Mouse (Mus musculus): Measurements from ENCODE around the gene Rgs13. TPM values are rescaled to one million over a fixed set of nuclear protein-coding genes. Genes with fewer than 3 reads are reported as not detected.

The Rgs13 gene
- polyA plus RNA-seq, 1 experiment from 2014 or later, result 0.13 TPM

DNA sequence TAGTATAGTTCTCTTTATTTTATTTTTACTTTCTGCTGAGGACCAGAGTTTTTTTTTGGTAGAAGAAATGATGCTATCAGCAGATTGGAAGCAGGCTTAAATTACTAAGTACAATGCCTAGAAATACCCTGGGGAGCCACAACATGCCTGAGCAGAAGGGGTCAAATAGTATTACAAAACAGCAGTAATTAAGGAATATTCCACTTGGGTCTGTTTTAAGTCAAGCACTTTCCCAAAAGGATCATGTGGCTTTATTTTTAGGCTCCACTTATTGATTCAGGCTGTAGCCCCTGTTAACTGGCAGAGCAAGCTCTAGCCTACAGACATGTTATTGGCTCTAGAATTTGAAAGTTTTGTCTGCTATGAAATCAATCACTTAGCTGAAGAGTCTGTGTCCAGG lies 6.5 kb upstream of the Rgs13 start:
- no peak overlapping the region for H3K9ac ChIP-seq
- no peaks in the 10 kb centered on the region for H3K9me3 ChIP-seq (replicated peaks)
- no peak overlapping the region for H3K4me2 ChIP-seq
- H3K27me3 ChIP-seq, result no peaks in the 10 kb centered on the region
- no peak overlapping the region for H3K27ac ChIP-seq
- H3K36me3 ChIP-seq, result no peaks in the 10 kb centered on the region
- no peak for ATAC-seq (replicated peaks; ENCODE audit: insufficient number of reproducible peaks, insufficient read depth, low FRiP score, low read depth)
- H3K4me1 ChIP-seq (replicated peaks), result no peaks in the 10 kb centered on the region
- no peak overlapping the region for H3K4me3 ChIP-seq

- H3K9ac ChIP-seq, result no peak overlapping the region
- H3K27ac ChIP-seq, result no peak overlapping the region
- H3K27me3 ChIP-seq, result no peaks in the 10 kb centered on the region
- H3K4me1 ChIP-seq (replicated peaks), result no peaks in the 10 kb centered on the region
- H3K36me3 ChIP-seq, result no peaks in the 10 kb centered on the region
- WGBS, result 83% methylated on average over 4 of the region's 4 CpGs
- no peak overlapping the region for H3K4me2 ChIP-seq
- no peak overlapping the region for H3K4me3 ChIP-seq
- no peaks in the 10 kb centered on the region for H3K9me3 ChIP-seq (replicated peaks)
- no peak for ATAC-seq (replicated peaks; ENCODE audit: insufficient number of reproducible peaks, insufficient read depth, low FRiP score, low read depth)
These were observed 2.4 kb upstream of the Rgs13 start for GRCm38 (mm10) chr1:144179559-144179958.

- no peak overlapping the region for H3K4me3 ChIP-seq
- H3K27ac ChIP-seq, result no peak overlapping the region
- no peaks in the 10 kb centered on the region for H3K36me3 ChIP-seq
- no peak overlapping the region for H3K9ac ChIP-seq
- WGBS, result 66% methylated on average over 9 of the region's 9 CpGs
- no peaks in the 10 kb centered on the region for H3K9me3 ChIP-seq (replicated peaks)
- no peaks in the 10 kb centered on the region for H3K27me3 ChIP-seq
- no peaks in the 10 kb centered on the region for H3K4me1 ChIP-seq (replicated peaks)
- H3K4me2 ChIP-seq, result no peak overlapping the region
- no peak for ATAC-seq (replicated peaks; ENCODE audit: insufficient number of reproducible peaks, insufficient read depth, low FRiP score, low read depth)
These were observed 1.2 kb upstream of the Rgs13 start for GRCm38 (mm10) chr1:144178281-144178957.

GRCm38 (mm10) chr1:144177620-144178019 lies 448 bp upstream of the Rgs13 start:
- Histone ChIP-seq H3K9me3 (replicated peaks) (no peaks in the 10 kb centered on the region), H3K4me2 (no peak overlapping the region), H3K27me3 (no peaks in the 10 kb centered on the region), H3K4me3 (no peak overlapping the region), H3K27ac (no peak overlapping the region), H3K4me1 (replicated peaks) (no peaks in the 10 kb centered on the region), H3K9ac (no peak overlapping the region), H3K36me3 (no peaks in the 10 kb centered on the region)
- no peak for ATAC-seq (replicated peaks; ENCODE audit: insufficient number of reproducible peaks, insufficient read depth, low FRiP score, low read depth)

DNA sequence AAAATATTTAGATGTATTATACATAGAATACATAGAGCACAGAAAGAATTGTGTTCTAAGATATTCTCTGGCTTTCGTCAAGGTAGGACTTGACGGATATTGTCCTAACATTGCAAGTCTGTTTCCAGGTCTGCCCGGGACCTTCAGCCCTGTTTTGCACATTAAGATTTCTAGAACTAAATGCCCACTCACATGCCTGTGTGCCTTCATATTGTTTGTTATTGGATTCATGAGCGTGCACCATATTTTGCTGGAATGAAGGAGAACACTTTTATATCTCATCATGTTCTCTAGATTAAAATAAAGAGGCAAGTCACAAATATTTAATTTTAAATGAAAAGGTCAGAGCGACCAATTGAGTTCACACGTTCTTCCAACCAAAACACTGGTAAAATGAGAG lies 2.4 kb downstream of the Rgs13 start:
- Histone ChIP-seq H3K4me2 (no peak overlapping the region), H3K9ac (no peak overlapping the region), H3K4me3 (no peak overlapping the region), H3K27ac (no peak overlapping the region), H3K4me1 (replicated peaks) (no peaks in the 10 kb centered on the region), H3K9me3 (replicated peaks) (no peaks in the 10 kb centered on the region), H3K36me3 (no peaks in the 10 kb centered on the region), H3K27me3 (no peaks in the 10 kb centered on the region)
- 84% methylated on average over 6 of the region's 6 CpGs for WGBS
- ATAC-seq (replicated peaks; ENCODE audit: insufficient number of reproducible peaks, insufficient read depth, low FRiP score, low read depth), result no peak

DNA sequence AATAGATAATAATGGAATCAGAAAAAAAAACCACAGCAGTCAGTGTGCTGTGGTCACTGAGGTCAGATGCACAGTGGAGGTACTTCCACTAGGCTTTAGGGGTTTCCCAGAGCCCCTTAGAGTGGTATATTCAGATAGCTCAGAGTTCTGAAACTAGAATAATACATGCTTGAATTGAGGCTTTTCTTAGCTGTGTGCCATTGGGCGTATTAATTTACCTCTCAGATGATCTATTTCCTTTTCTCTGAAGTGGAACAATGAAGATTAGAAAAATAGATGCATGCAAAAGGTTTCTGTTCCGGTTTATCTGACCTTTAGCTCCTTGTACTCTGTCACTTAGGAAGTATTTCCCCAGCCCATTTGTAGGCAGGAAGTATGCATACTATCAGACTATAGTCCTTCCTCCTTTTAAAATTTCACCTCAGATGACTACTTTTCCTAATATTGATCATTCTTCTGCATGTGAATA lies 3.6 kb downstream of the Rgs13 start:
- H3K27ac ChIP-seq, result no peak overlapping the region
- ATAC-seq (replicated peaks; ENCODE audit: insufficient number of reproducible peaks, insufficient read depth, low FRiP score, low read depth), result no peak
- no peaks in the 10 kb centered on the region for H3K36me3 ChIP-seq
- H3K27me3 ChIP-seq, result no peaks in the 10 kb centered on the region
- H3K4me2 ChIP-seq, result no peak overlapping the region
- H3K4me1 ChIP-seq (replicated peaks), result no peaks in the 10 kb centered on the region
- H3K9me3 ChIP-seq (replicated peaks), result no peaks in the 10 kb centered on the region
- WGBS, result 62% methylated on average over 2 of the region's 2 CpGs
- H3K9ac ChIP-seq, result no peak overlapping the region
- no peak overlapping the region for H3K4me3 ChIP-seq

DNA sequence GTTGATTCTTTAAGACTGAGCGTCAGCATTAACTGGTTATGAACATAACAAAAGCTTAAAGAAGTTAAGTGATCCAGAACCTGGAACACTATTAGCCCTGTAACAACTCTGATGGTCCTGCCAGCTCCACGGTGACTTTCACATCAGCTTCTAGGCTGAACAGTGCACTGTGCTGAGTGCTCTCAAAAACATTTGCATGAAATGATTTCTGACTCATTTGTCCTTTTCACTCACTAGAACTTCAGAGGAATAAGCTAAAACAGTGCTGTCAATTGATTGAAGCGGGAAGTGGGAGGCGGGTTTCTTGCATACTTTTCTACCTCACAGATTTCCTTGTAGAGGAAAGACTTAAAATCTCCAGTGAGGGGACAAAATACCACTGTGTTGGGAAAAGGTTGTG lies 8.3 kb downstream of the Rgs13 start:
- H3K9ac ChIP-seq, result no peak overlapping the region
- no peaks in the 10 kb centered on the region for H3K36me3 ChIP-seq
- no peak for ATAC-seq (replicated peaks; ENCODE audit: insufficient number of reproducible peaks, insufficient read depth, low FRiP score, low read depth)
- WGBS, result 78% methylated on average over 4 of the region's 4 CpGs
- H3K4me3 ChIP-seq, result no peak overlapping the region
- H3K4me2 ChIP-seq, result no peak overlapping the region
- H3K9me3 ChIP-seq (replicated peaks), result no peaks in the 10 kb centered on the region
- H3K27ac ChIP-seq, result no peak overlapping the region
- no peaks in the 10 kb centered on the region for H3K4me1 ChIP-seq (replicated peaks)
- no peaks in the 10 kb centered on the region for H3K27me3 ChIP-seq

DNA sequence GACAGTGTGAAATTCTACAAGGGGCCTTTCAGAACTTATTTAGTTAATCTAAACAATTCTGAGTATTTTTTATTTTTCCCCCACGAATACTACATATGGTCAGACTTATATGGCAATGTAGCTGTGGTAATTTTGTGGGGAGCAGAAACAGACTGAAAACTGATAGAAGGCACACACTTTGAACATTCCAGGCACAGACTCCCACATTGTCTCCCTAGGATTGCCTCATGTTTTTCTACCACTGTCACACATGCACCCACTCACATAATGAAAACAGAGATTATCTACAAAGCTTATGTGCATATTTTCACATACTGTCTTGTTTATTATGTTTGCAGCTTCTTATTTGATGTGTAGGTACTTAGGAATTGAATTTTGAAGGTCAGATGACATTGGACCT lies 9.4 kb downstream of the Rgs13 start:
- H3K27me3 ChIP-seq, result no peaks in the 10 kb centered on the region
- no peaks in the 10 kb centered on the region for H3K4me1 ChIP-seq (replicated peaks)
- no peak overlapping the region for H3K9ac ChIP-seq
- no peak overlapping the region for H3K4me2 ChIP-seq
- H3K36me3 ChIP-seq, result no peaks in the 10 kb centered on the region
- H3K4me3 ChIP-seq, result no peak overlapping the region
- H3K9me3 ChIP-seq (replicated peaks), result no peaks in the 10 kb centered on the region
- no peak overlapping the region for H3K27ac ChIP-seq
- ATAC-seq (replicated peaks; ENCODE audit: insufficient number of reproducible peaks, insufficient read depth, low FRiP score, low read depth), result no peak
- WGBS, result 63% methylated on average over 1 of the region's 1 CpGs

- Histone ChIP-seq H3K9ac (no peak overlapping the region), H3K4me1 (replicated peaks) (no peaks in the 10 kb centered on the region), H3K27ac (no peak overlapping the region), H3K27me3 (no peaks in the 10 kb centered on the region), H3K4me2 (no peak overlapping the region), H3K9me3 (replicated peaks) (no peaks in the 10 kb centered on the region), H3K36me3 (no peaks in the 10 kb centered on the region), H3K4me3 (no peak overlapping the region)
- no peak for ATAC-seq (replicated peaks; ENCODE audit: insufficient number of reproducible peaks, insufficient read depth, low FRiP score, low read depth)
- WGBS, result 60% methylated on average over 5 of the region's 5 CpGs
These were observed 10.3 kb downstream of the Rgs13 start for GRCm38 (mm10) chr1:144166897-144167296.

GRCm38 (mm10) chr1:144166275-144166674 lies 10.9 kb downstream of the Rgs13 start:
- Histone ChIP-seq H3K27ac (no peak overlapping the region), H3K4me2 (no peak overlapping the region), H3K36me3 (no peaks in the 10 kb centered on the region), H3K4me3 (no peak overlapping the region), H3K27me3 (no peaks in the 10 kb centered on the region), H3K4me1 (replicated peaks) (no peaks in the 10 kb centered on the region), H3K9ac (no peak overlapping the region), H3K9me3 (replicated peaks) (no peaks in the 10 kb centered on the region)
- WGBS, result 71% methylated on average over 2 of the region's 2 CpGs
- no peak for ATAC-seq (replicated peaks; ENCODE audit: insufficient number of reproducible peaks, insufficient read depth, low FRiP score, low read depth)

GRCm38 (mm10) chr1:144152526-144152925 lies 24.6 kb downstream of the Rgs13 start:
- Histone ChIP-seq H3K27me3 (no peaks in the 10 kb centered on the region), H3K36me3 (no peaks in the 10 kb centered on the region), H3K4me3 (no peak overlapping the region), H3K4me2 (no peak overlapping the region), H3K4me1 (replicated peaks) (no peaks in the 10 kb centered on the region), H3K9ac (no peak overlapping the region), H3K9me3 (replicated peaks) (no peaks in the 10 kb centered on the region), H3K27ac (no peak overlapping the region)
- no peak for ATAC-seq (replicated peaks; ENCODE audit: insufficient number of reproducible peaks, insufficient read depth, low FRiP score, low read depth)
- WGBS, result 24% methylated on average over 1 of the region's 1 CpGs

DNA sequence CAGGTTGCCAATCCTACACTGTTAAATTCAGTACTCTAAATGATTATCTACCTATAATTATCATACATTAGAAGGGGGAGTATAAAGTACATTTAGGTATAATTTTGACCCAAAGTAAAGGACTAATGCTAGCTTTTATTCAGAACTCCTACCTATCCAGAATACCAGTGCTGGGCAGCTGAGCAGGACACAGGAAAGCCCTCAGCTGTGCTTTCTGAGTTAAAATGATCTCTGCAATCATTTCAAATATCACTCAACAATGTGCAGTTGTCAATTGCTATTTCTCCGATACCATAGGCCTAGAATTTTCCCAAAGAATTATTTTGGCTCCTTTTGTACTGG lies 25.0 kb downstream of the Rgs13 start:
- no peak overlapping the region for H3K9ac ChIP-seq
- WGBS, result 72% methylated on average over 1 of the region's 1 CpGs
- H3K27ac ChIP-seq, result no peak overlapping the region
- no peaks in the 10 kb centered on the region for H3K27me3 ChIP-seq
- no peak for ATAC-seq (replicated peaks; ENCODE audit: insufficient number of reproducible peaks, insufficient read depth, low FRiP score, low read depth)
- no peak overlapping the region for H3K4me2 ChIP-seq
- H3K4me3 ChIP-seq, result no peak overlapping the region
- H3K4me1 ChIP-seq (replicated peaks), result no peaks in the 10 kb centered on the region
- H3K9me3 ChIP-seq (replicated peaks), result no peaks in the 10 kb centered on the region
- H3K36me3 ChIP-seq, result no peaks in the 10 kb centered on the region

All from heart, embryonic 15.5 days (tissue).